Comparison of ENCODE assay signal across 38 mouse cellular contexts in genomic region chr16:92009586-92009985, GRCm38 (mm10). TPM values are rescaled to one million over a fixed set of nuclear protein-coding genes. Genes with fewer than 3 reads are reported as not detected.
"Had no signal": no experiment of that assay in that cellular context is flagged by ENCODE, and none has a peak within 500 bp of the region (broad histone marks: within the 10 kb centered on the region; RNA-seq: fewer than 3 reads in every experiment).

No protein-coding gene starts in this region.

- DNase-seq: heart, postnatal 10 days; heart, postnatal 14 days; heart, postnatal 36 days; heart, postnatal 4 days; kidney, adult 11 months; kidney, adult 18-20 months; kidney, adult 2 months; kidney, adult 8-10 months; kidney, adult 9 months; kidney, postnatal 10 days; kidney, postnatal 14 days; kidney, postnatal 25 days; kidney, postnatal 36 days; kidney, postnatal 4 days; layer of hippocampus, adult 9-11 months; layer of hippocampus, postnatal 36 days had no signal

- H3K4me2 ChIP-seq: heart, embryonic 12.5 days; heart, embryonic 13.5 days; heart, embryonic 15.5 days; hindbrain, embryonic 12.5 days; hindbrain, embryonic 13.5 days; hindbrain, embryonic 14.5 days; hindbrain, embryonic 15.5 days; intestine, embryonic 15.5 days; kidney, embryonic 15.5 days had no signal

- ATAC-seq: hindbrain, embryonic 16.5 days; hindbrain, postnatal 0 days; inflammation-experienced regulatory T-cells, adult 6 months; intestine, embryonic 15.5 days; intestine, embryonic 16.5 days; intestine, postnatal 0 days had no signal

- H3K27me3 ChIP-seq: heart, embryonic 12.5 days; heart, embryonic 13.5 days; heart, embryonic 15.5 days; hindbrain, embryonic 12.5 days; hindbrain, embryonic 13.5 days; hindbrain, embryonic 15.5 days; intestine, embryonic 15.5 days; kidney, embryonic 15.5 days had no signal

- H3K36me3 ChIP-seq: heart, embryonic 12.5 days; heart, embryonic 13.5 days; heart, embryonic 15.5 days; hindbrain, embryonic 10.5 days; hindbrain, embryonic 12.5 days; hindbrain, embryonic 13.5 days; hindbrain, embryonic 15.5 days; intestine, embryonic 15.5 days; kidney, embryonic 15.5 days had no signal

- H3K9ac ChIP-seq: heart, embryonic 12.5 days; heart, embryonic 13.5 days; heart, embryonic 15.5 days; hindbrain, embryonic 12.5 days; hindbrain, embryonic 13.5 days; hindbrain, embryonic 14.5 days; hindbrain, embryonic 15.5 days; intestine, embryonic 15.5 days; kidney, embryonic 15.5 days had no signal

- H3K4me1 ChIP-seq: heart, embryonic 12.5 days; heart, embryonic 13.5 days; heart, embryonic 15.5 days; hindbrain, embryonic 10.5 days; hindbrain, embryonic 12.5 days; hindbrain, embryonic 13.5 days; hindbrain, embryonic 15.5 days; intestine, embryonic 15.5 days had no signal

- H3K9me3 ChIP-seq: heart, embryonic 13.5 days; heart, embryonic 15.5 days; hindbrain, embryonic 10.5 days; hindbrain, embryonic 13.5 days; hindbrain, embryonic 15.5 days; intestine, embryonic 15.5 days; kidney, embryonic 15.5 days had no signal

- H3K27ac ChIP-seq: heart, embryonic 13.5 days; heart, embryonic 15.5 days; hindbrain, embryonic 10.5 days; hindbrain, embryonic 12.5 days; hindbrain, embryonic 13.5 days; hindbrain, embryonic 14.5 days; hindbrain, embryonic 15.5 days; hindbrain, postnatal 0 days; intestine, embryonic 15.5 days; kidney, embryonic 15.5 days; kidney, postnatal 0 days; layer of hippocampus, adult 2 months; left cerebral cortex, adult 2 months had no signal

- H3K4me3 ChIP-seq: heart, embryonic 12.5 days; heart, embryonic 13.5 days; heart, embryonic 15.5 days; hindbrain, embryonic 10.5 days; hindbrain, embryonic 12.5 days; hindbrain, embryonic 13.5 days; hindbrain, embryonic 15.5 days; intestine, embryonic 15.5 days; kidney, embryonic 15.5 days; layer of hippocampus, adult 2 months; left cerebral cortex, adult 2 months had no signal

RNA-seq across cellular contexts. Expression of gene Gm49711, which starts 48.5 kb away (rescaled TPM):
- polyA plus RNA-seq: heart, embryonic 14.5 days; heart, embryonic 15.5 days; heart, embryonic 16.5 days; inflammation-experienced regulatory T-cells, adult 6 months; intestine, embryonic 14.5 days; intestine, embryonic 15.5 days; intestine, embryonic 16.5 days; intestine, postnatal 0 days; kidney, adult 2 months; large intestine, adult 2 months had no signal
